Mouse (Mus musculus): Measurements from ENCODE around the gene Surf6.

Gene Surf6

GRCm38 (mm10) chr2:26902467-26903220, at the start of gene Surf6:
TSS of gene Surf6 (minus strand) at chr2:26902879.
- DNase-seq: peak; percentile 98

GRCm38 (mm10) chr2:26952193-26952592, 49.5 kb upstream of the Surf6 start:
- DNase-seq: peak; percentile 51

- no peak for DNase-seq
These were observed 48.7 kb upstream of the Surf6 start for GRCm38 (mm10) chr2:26951346-26951905.

- no peak for DNase-seq
These were observed 47.7 kb upstream of the Surf6 start for GRCm38 (mm10) chr2:26950411-26950810.

GRCm38 (mm10) chr2:26943253-26943652, 40.6 kb upstream of the Surf6 start:
- DNase-seq: no peak

GRCm38 (mm10) chr2:26941539-26941938, 38.9 kb upstream of the Surf6 start:
- peak; percentile 69 for DNase-seq

- no peak for DNase-seq
These were observed 33.7 kb upstream of the Surf6 start for GRCm38 (mm10) chr2:26936425-26936824.

- no peak for DNase-seq
These were observed 32.6 kb upstream of the Surf6 start for GRCm38 (mm10) chr2:26935286-26935685.

- DNase-seq: peak; percentile 96
These were observed 30.8 kb upstream of the Surf6 start, which contains the start of the genes Surf4 and Stkld1 for GRCm38 (mm10) chr2:26933304-26934055. TSS of gene Surf4 (minus strand) at chr2:26933928. TSS of gene Stkld1 (plus strand) at chr2:26934047.

GRCm38 (mm10) chr2:26932473-26933303, 30.0 kb upstream of the Surf6 start:
- DNase-seq: no peak

- DNase-seq: peak; percentile 91
These were observed 27.7 kb upstream of the Surf6 start for GRCm38 (mm10) chr2:26930390-26930789.

GRCm38 (mm10) chr2:26927745-26928476, 25.2 kb upstream of the Surf6 start:
- DNase-seq: no peak

GRCm38 (mm10) chr2:26921784-26922183, 19.1 kb upstream of the Surf6 start:
- peak; percentile 36 for DNase-seq

- DNase-seq: no peak
These were observed 17.6 kb upstream of the Surf6 start for GRCm38 (mm10) chr2:26920190-26920855.

- DNase-seq: no peak
These were observed 17.0 kb upstream of the Surf6 start for GRCm38 (mm10) chr2:26919684-26920083.

GRCm38 (mm10) chr2:26916738-26917137, 14.1 kb upstream of the Surf6 start:
- no peak for DNase-seq

GRCm38 (mm10) chr2:26915927-26916728, 13.4 kb upstream of the Surf6 start, which contains the start of the genes Surf2 and Surf1:
TSS of gene Surf2 (plus strand) at chr2:26916367.
TSS of gene Surf1 (minus strand) at chr2:26916530.
- DNase-seq: peak; percentile 87

GRCm38 (mm10) chr2:26914148-26914941, 11.7 kb upstream of the Surf6 start:
- DNase-seq: no peak

GRCm38 (mm10) chr2:26913416-26914147, 10.9 kb upstream of the Surf6 start:
- DNase-seq: no peak

Measured in lung, postnatal 36 days (tissue).